Mouse (Mus musculus) ovary, postnatal 14 days (tissue): ENCODE data around the gene Btbd18.

Experiments
- DNase-seq: peaks from one replicate; pipeline ENCODE4 v3.0.0; 2022; ENCODE audit warnings: low spot score

Gene Btbd18

GRCm38 (mm10) chr2:84703497-84703896 lies 44.6 kb downstream of the Btbd18 start:
- DNase-seq, result no peak

GRCm38 (mm10) chr2:84704329-84704728 lies 45.5 kb downstream of the Btbd18 start:
- DNase-seq, result no peak

GRCm38 (mm10) chr2:84705295-84705694 lies 46.4 kb downstream of the Btbd18 start:
- DNase-seq, result no peak

- no peak for DNase-seq
Measured at GRCm38 (mm10) chr2:84707523-84707922, 48.6 kb downstream of the Btbd18 start.

- DNase-seq, result no peak
Measured at GRCm38 (mm10) chr2:84711898-84712297, 53.0 kb downstream of the Btbd18 start.

- DNase-seq, result no peak
Measured at GRCm38 (mm10) chr2:84714422-84714810, 55.5 kb downstream of the Btbd18 start.

- peak; percentile 98 for DNase-seq
Measured at GRCm38 (mm10) chr2:84714811-84715561, 56.1 kb downstream of the Btbd18 start, which contains the start of gene Zdhhc5. Zdhhc5 (minus strand) TSS chr2:84715180.

GRCm38 (mm10) chr2:84715562-84716361 lies 56.9 kb downstream of the Btbd18 start:
- no peak for DNase-seq

GRCm38 (mm10) chr2:84716423-84717355 lies 57.8 kb downstream of the Btbd18 start:
- DNase-seq, result no peak

GRCm38 (mm10) chr2:84717357-84717756 lies 58.5 kb downstream of the Btbd18 start:
- no peak for DNase-seq
